In the genomic region with DNA sequence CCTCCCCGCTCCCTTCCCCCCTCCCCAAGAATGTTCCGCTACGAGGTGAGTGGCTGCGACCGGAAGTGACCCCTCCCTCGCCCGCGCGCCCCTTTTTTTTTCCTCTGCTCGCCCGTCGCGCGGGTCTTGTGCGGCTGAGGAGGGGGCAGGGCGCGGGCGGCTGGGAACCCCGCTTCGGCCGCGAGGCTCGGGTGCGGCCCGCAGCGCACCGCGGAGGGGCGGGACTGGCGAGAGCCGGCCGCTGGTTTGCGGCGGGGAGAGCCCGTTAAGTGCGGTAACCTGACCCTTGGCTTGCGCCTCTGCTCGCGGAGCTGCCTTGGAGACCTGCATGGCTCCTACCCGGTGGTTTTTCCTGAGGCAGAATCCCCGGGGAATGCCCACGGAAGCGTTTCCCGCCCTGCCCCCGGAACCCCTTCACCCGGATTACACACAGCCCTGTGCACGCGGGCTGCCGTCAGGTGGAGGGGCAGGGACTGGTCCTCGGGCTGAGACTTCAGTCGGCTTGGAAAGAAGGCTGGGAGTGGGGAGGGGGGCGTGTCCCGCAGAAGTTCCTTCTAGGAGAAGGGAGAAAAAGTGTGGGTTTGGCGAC, we compare ENCODE assay signal across 8 mouse cellular contexts. TPM values are rescaled to one million over a fixed set of nuclear protein-coding genes. Genes with fewer than 3 reads are reported as not detected.
A peak's percentile ranks its signal among the peaks of the same experiment; 100 is the strongest.
DNase-seq lines count a peak whose midpoint lies in the region; ATAC-seq and TF ChIP-seq lines count a peak whose summit lies in the region.

No protein-coding gene starts in this region.

- DNase-seq in MN1 (ENCODE audit: low spot score): peak; percentile 60
- DNase-seq in kidney, postnatal 0 days (ENCODE audit: low spot score): peak; percentile 67
- DNase-seq in lung, postnatal 0 days (ENCODE audit: low spot score): peak; percentile 80
- peak; percentile 61 for DNase-seq in right cerebral cortex, postnatal 10 days (ENCODE audit: low spot score in 2 of 2)

- WGBS in bone marrow, adult 2 months: under 1% methylated on average over 49 of the region's 54 CpGs
- under 1% methylated on average over 39 of the region's 54 CpGs for WGBS in forebrain, embryonic 13.5 days
- WGBS in heart, embryonic 16.5 days: 0% methylated on average over 43 of the region's 54 CpGs
- WGBS in kidney, postnatal 0 days: 0% methylated on average over 43 of the region's 54 CpGs
- under 1% methylated on average over 43 of the region's 54 CpGs for WGBS in lung, postnatal 0 days

- 0 out of 2 replicates have a peak, but pooled peaks cover 1% of the 10 kb centered on the region for H3K4me1 ChIP-seq in bone marrow, adult 2 months (ENCODE audit: control insufficient read depth, insufficient read depth, low read length)
- peaks cover 42% of the 10 kb centered on the region for H3K4me1 ChIP-seq in forebrain, embryonic 13.5 days
- peaks cover 26% of the 10 kb centered on the region for H3K4me1 ChIP-seq in heart, embryonic 16.5 days (ENCODE audit: control insufficient read depth, insufficient read depth, low read length)
- peaks cover 7% of the 10 kb centered on the region for H3K4me1 ChIP-seq in kidney, postnatal 0 days (replicated peaks; ENCODE audit: insufficient read depth, low read length)
- H3K4me1 ChIP-seq in lung, postnatal 0 days (ENCODE audit: insufficient read depth, low read depth, low read length): peaks cover 4% of the 10 kb centered on the region; the same call in 1 of the 2 replicates

- TF ChIP-seq POLR2A in bone marrow, adult 2 months (IDR thresholded peaks at IDR 0.05; ENCODE audit: borderline replicate concordance, control insufficient read depth, low read depth, low read length): 0 out of 2 replicates have a peak, but pooled peaks have one; percentile 22

- H3K27ac ChIP-seq in bone marrow, adult 2 months (ENCODE audit: control insufficient read depth, insufficient read depth, low read depth, low read length, poor library complexity): peak overlapping the region; percentile 79
- H3K27ac ChIP-seq in forebrain, embryonic 13.5 days: peak overlapping the region; percentile 85
- peak overlapping the region; percentile 95 for H3K27ac ChIP-seq in heart, embryonic 16.5 days (ENCODE audit: low read length)
- H3K27ac ChIP-seq in kidney, postnatal 0 days: peak overlapping the region; percentile 92
- H3K27ac ChIP-seq in lung, postnatal 0 days (ENCODE audit: low read length): peak overlapping the region; percentile 98

- H3K9ac ChIP-seq in forebrain, embryonic 13.5 days: peak overlapping the region; percentile 87
- peak overlapping the region; percentile 91 for H3K9ac ChIP-seq in heart, embryonic 16.5 days (ENCODE audit: low read length)
- peak overlapping the region; percentile 75 for H3K9ac ChIP-seq in kidney, postnatal 0 days (ENCODE audit: low read depth, low read length)
- H3K9ac ChIP-seq in lung, postnatal 0 days (replicated peaks; ENCODE audit: low read depth): peak overlapping the region; percentile 85

- peak overlapping the region; percentile 87 for H3K4me3 ChIP-seq in bone marrow, adult 2 months (replicated peaks; ENCODE audit: control insufficient read depth, low read depth, low read length)
- H3K4me3 ChIP-seq in forebrain, embryonic 13.5 days: peak overlapping the region; percentile 87
- H3K4me3 ChIP-seq in heart, embryonic 16.5 days (ENCODE audit: low read length): peak overlapping the region; percentile 74
- H3K4me3 ChIP-seq in kidney, postnatal 0 days (replicated peaks; ENCODE audit: low read depth, low read length): peak overlapping the region; percentile 87
- H3K4me3 ChIP-seq in lung, postnatal 0 days (ENCODE audit: low read depth, low read length): peak overlapping the region; percentile 97

- H3K9me3 ChIP-seq in forebrain, embryonic 13.5 days (replicated peaks): no peaks in the 10 kb centered on the region
- no peaks in the 10 kb centered on the region for H3K9me3 ChIP-seq in heart, embryonic 16.5 days (replicated peaks; ENCODE audit: control insufficient read depth, low read length)
- no peaks in the 10 kb centered on the region for H3K9me3 ChIP-seq in kidney, postnatal 0 days (replicated peaks; ENCODE audit: low read length)
- H3K9me3 ChIP-seq in lung, postnatal 0 days (ENCODE audit: low read length): no peaks in the 10 kb centered on the region

- peak overlapping the region; percentile 82 for H3K4me2 ChIP-seq in forebrain, embryonic 13.5 days
- peak overlapping the region; percentile 66 for H3K4me2 ChIP-seq in heart, embryonic 16.5 days (ENCODE audit: low read depth, low read length)
- H3K4me2 ChIP-seq in kidney, postnatal 0 days (ENCODE audit: low read length): peak overlapping the region; percentile 70
- H3K4me2 ChIP-seq in lung, postnatal 0 days (replicated peaks; ENCODE audit: low read depth, low read length): peak overlapping the region; percentile 61

- H3K27me3 ChIP-seq in forebrain, embryonic 13.5 days: no peaks in the 10 kb centered on the region
- H3K27me3 ChIP-seq in heart, embryonic 16.5 days (ENCODE audit: control insufficient read depth, insufficient read depth, low read length): no peaks in the 10 kb centered on the region
- H3K27me3 ChIP-seq in kidney, postnatal 0 days (ENCODE audit: insufficient read depth, low read length): no peaks in the 10 kb centered on the region
- H3K27me3 ChIP-seq in lung, postnatal 0 days (replicated peaks; ENCODE audit: insufficient read depth, low read length): no peaks in the 10 kb centered on the region

- TF ChIP-seq CTCF in bone marrow, adult 2 months (IDR thresholded peaks at IDR 0.05; ENCODE audit: control insufficient read depth, insufficient read depth, low read length): no peak
- no peak for TF ChIP-seq CTCF in kidney, postnatal 0 days (IDR thresholded peaks at IDR 0.05; ENCODE audit: low read depth)
- TF ChIP-seq CTCF in lung, postnatal 0 days (IDR thresholded peaks at IDR 0.05): no peak

- TF ChIP-seq EP300 in lung, postnatal 0 days (IDR thresholded peaks at IDR 0.05): no peak

- H3K36me3 ChIP-seq in forebrain, embryonic 13.5 days (ENCODE audit: poor library complexity, severe bottlenecking): peaks cover 15% of the 10 kb centered on the region; the same call in 1 of the 2 replicates
- peaks cover 6% of the 10 kb centered on the region for H3K36me3 ChIP-seq in heart, embryonic 16.5 days (ENCODE audit: control insufficient read depth, insufficient read depth)
- peaks cover 6% of the 10 kb centered on the region; the same call in 1 of the 2 replicates for H3K36me3 ChIP-seq in kidney, postnatal 0 days (ENCODE audit: insufficient read depth, low read length)
- no peaks in the 10 kb centered on the region for H3K36me3 ChIP-seq in lung, postnatal 0 days (ENCODE audit: insufficient read depth, low read length)

- peak; percentile 70 for ATAC-seq in forebrain, embryonic 13.5 days
- ATAC-seq in heart, embryonic 16.5 days (replicated peaks; ENCODE audit: extremely low read depth, insufficient read depth, low FRiP score): peak; percentile 12
- peak; percentile 84 for ATAC-seq in kidney, postnatal 0 days (replicated peaks; ENCODE audit: low FRiP score, low read depth)
- peak; percentile 57 for ATAC-seq in lung, postnatal 0 days
- no peak for ATAC-seq in monocyte, adult 5-6 weeks (replicated peaks; ENCODE audit: insufficient number of reproducible peaks, low FRiP score, low TSS enrichment, poor library complexity, severe bottlenecking)

RNA-seq across cellular contexts. Expression of a gene that starts 0.4 kb away (rescaled TPM):
- 6.3 and 11.0 TPM in 2 replicates for polyA plus RNA-seq in bone marrow, adult 2 months (2011; ENCODE audit: insufficient read depth, insufficient read length, low replicate concordance, missing spikeins)
- polyA plus RNA-seq in forebrain, embryonic 13.5 days (2015; fragmentation: Nextera tagmentation; extraction: Ambion mirVana): 18.9 and 21.4 TPM in 2 replicates
- polyA plus RNA-seq in heart, embryonic 16.5 days (2015; fragmentation: Nextera tagmentation; extraction: Ambion mirVana): 19.1 and 21.0 TPM in 2 replicates
- polyA plus RNA-seq in kidney, postnatal 0 days (2015; fragmentation: Nextera tagmentation; extraction: Ambion mirVana): 11.4 and 13.0 TPM in 2 replicates
- 9.2 and 9.4 TPM in 2 replicates for polyA plus RNA-seq in lung, postnatal 0 days (2015; fragmentation: Nextera tagmentation; extraction: Ambion mirVana)
- 15.1 to 24.9 TPM (median 16.0 TPM) in 3 replicates for total RNA-seq in monocyte, adult 5-6 weeks (2017)

RNA-seq across cellular contexts. Expression of a gene that starts 26.3 kb away (rescaled TPM):
- polyA plus RNA-seq in bone marrow, adult 2 months (2011; ENCODE audit: insufficient read depth, insufficient read length, low replicate concordance, missing spikeins): not detected in 2 replicates
- polyA plus RNA-seq in forebrain, embryonic 13.5 days (2015; fragmentation: Nextera tagmentation; extraction: Ambion mirVana): 0.05 TPM in 1 of 2 replicates, not detected in the other
- 0.12 TPM in 1 of 2 replicates, not detected in the other for polyA plus RNA-seq in heart, embryonic 16.5 days (2015; fragmentation: Nextera tagmentation; extraction: Ambion mirVana)
- polyA plus RNA-seq in kidney, postnatal 0 days (2015; fragmentation: Nextera tagmentation; extraction: Ambion mirVana): 0.08 TPM in 2 replicates
- 0.12 and 0.15 TPM in 2 replicates for polyA plus RNA-seq in lung, postnatal 0 days (2015; fragmentation: Nextera tagmentation; extraction: Ambion mirVana)
- total RNA-seq in monocyte, adult 5-6 weeks (2017): not detected in 3 replicates

RNA-seq across cellular contexts. Expression of a gene that starts 37.7 kb away (rescaled TPM):
- not detected in 2 replicates for polyA plus RNA-seq in bone marrow, adult 2 months (2011; ENCODE audit: insufficient read depth, insufficient read length, low replicate concordance, missing spikeins)
- not detected in 2 replicates for polyA plus RNA-seq in forebrain, embryonic 13.5 days (2015; fragmentation: Nextera tagmentation; extraction: Ambion mirVana)
- polyA plus RNA-seq in heart, embryonic 16.5 days (2015; fragmentation: Nextera tagmentation; extraction: Ambion mirVana): not detected in 2 replicates
- polyA plus RNA-seq in kidney, postnatal 0 days (2015; fragmentation: Nextera tagmentation; extraction: Ambion mirVana): not detected in 2 replicates
- polyA plus RNA-seq in lung, postnatal 0 days (2015; fragmentation: Nextera tagmentation; extraction: Ambion mirVana): not detected in 2 replicates
- total RNA-seq in monocyte, adult 5-6 weeks (2017): not detected in 3 replicates

RNA-seq across cellular contexts. Expression of a gene that starts 51.8 kb away (rescaled TPM):
- not detected in 2 replicates for polyA plus RNA-seq in bone marrow, adult 2 months (2011; ENCODE audit: insufficient read depth, insufficient read length, low replicate concordance, missing spikeins)
- polyA plus RNA-seq in forebrain, embryonic 13.5 days (2015; fragmentation: Nextera tagmentation; extraction: Ambion mirVana): not detected in 2 replicates
- polyA plus RNA-seq in heart, embryonic 16.5 days (2015; fragmentation: Nextera tagmentation; extraction: Ambion mirVana): not detected in 2 replicates
- polyA plus RNA-seq in kidney, postnatal 0 days (2015; fragmentation: Nextera tagmentation; extraction: Ambion mirVana): not detected in 2 replicates
- polyA plus RNA-seq in lung, postnatal 0 days (2015; fragmentation: Nextera tagmentation; extraction: Ambion mirVana): not detected in 2 replicates
- not detected in 3 replicates for total RNA-seq in monocyte, adult 5-6 weeks (2017)

RNA-seq across cellular contexts. Expression of a gene that starts 53.1 kb away (rescaled TPM):
- polyA plus RNA-seq in bone marrow, adult 2 months (2011; ENCODE audit: insufficient read depth, insufficient read length, low replicate concordance, missing spikeins): 14.4 and 15.7 TPM in 2 replicates
- 4.1 and 4.9 TPM in 2 replicates for polyA plus RNA-seq in forebrain, embryonic 13.5 days (2015; fragmentation: Nextera tagmentation; extraction: Ambion mirVana)
- polyA plus RNA-seq in heart, embryonic 16.5 days (2015; fragmentation: Nextera tagmentation; extraction: Ambion mirVana): 4.4 TPM in 2 replicates
- polyA plus RNA-seq in kidney, postnatal 0 days (2015; fragmentation: Nextera tagmentation; extraction: Ambion mirVana): 6.1 and 6.2 TPM in 2 replicates
- polyA plus RNA-seq in lung, postnatal 0 days (2015; fragmentation: Nextera tagmentation; extraction: Ambion mirVana): 4.6 and 5.2 TPM in 2 replicates
- 22.1 to 45.4 TPM (median 25.4 TPM) in 3 replicates for total RNA-seq in monocyte, adult 5-6 weeks (2017)
